Mouse (Mus musculus) Muller cell, postnatal 12 days (primary cell): ENCODE measurements around the gene Cdc42ep3.

Experiments
- DNase-seq: peaks from one replicate; pipeline ENCODE4 v3.0.0-alpha.2; 2015; ENCODE audit errors: inconsistent ontology term

The Cdc42ep3 gene

GRCm38 (mm10) chr17:79354444-79355270 is at the start of gene Cdc42ep3:
Cdc42ep3 (minus strand) TSS chr17:79355091.
- DNase-seq, result peak; percentile 84

GRCm38 (mm10) chr17:79400356-79400755 is 45.5 kb upstream of the Cdc42ep3 start:
- DNase-seq, result no peak

GRCm38 (mm10) chr17:79398416-79398815 is 43.5 kb upstream of the Cdc42ep3 start:
- DNase-seq, result no peak

- no peak for DNase-seq
Observed at GRCm38 (mm10) chr17:79394799-79395198, 39.9 kb upstream of the Cdc42ep3 start.

- DNase-seq, result no peak
Observed at GRCm38 (mm10) chr17:79393886-79394285, 39.0 kb upstream of the Cdc42ep3 start.

GRCm38 (mm10) chr17:79387465-79388066 is 32.7 kb upstream of the Cdc42ep3 start:
- no peak for DNase-seq

- DNase-seq, result no peak
Observed at GRCm38 (mm10) chr17:79381485-79381884, 26.6 kb upstream of the Cdc42ep3 start.

- DNase-seq, result no peak
Observed at GRCm38 (mm10) chr17:79379191-79379590, 24.3 kb upstream of the Cdc42ep3 start.

GRCm38 (mm10) chr17:79376434-79377210 is 21.7 kb upstream of the Cdc42ep3 start:
- DNase-seq, result no peak

- peak; percentile 87 for DNase-seq
Observed at GRCm38 (mm10) chr17:79372973-79373372, 18.1 kb upstream of the Cdc42ep3 start.

GRCm38 (mm10) chr17:79364749-79365450 is 10.0 kb upstream of the Cdc42ep3 start:
- DNase-seq, result no peak

GRCm38 (mm10) chr17:79356071-79356601 is 1.2 kb upstream of the Cdc42ep3 start:
- no peak for DNase-seq

- peak; percentile 60 for DNase-seq
Observed at GRCm38 (mm10) chr17:79355271-79355991, 540 bp upstream of the Cdc42ep3 start.

GRCm38 (mm10) chr17:79354174-79354443 is 782 bp downstream of the Cdc42ep3 start:
- no peak for DNase-seq

GRCm38 (mm10) chr17:79353446-79354173 is 1.3 kb downstream of the Cdc42ep3 start:
- peak; percentile 19 for DNase-seq

GRCm38 (mm10) chr17:79350751-79351191 is 4.1 kb downstream of the Cdc42ep3 start:
- DNase-seq, result no peak

GRCm38 (mm10) chr17:79349371-79349770 is 5.5 kb downstream of the Cdc42ep3 start:
- no peak for DNase-seq

GRCm38 (mm10) chr17:79347920-79348589 is 6.8 kb downstream of the Cdc42ep3 start:
- DNase-seq, result no peak

- DNase-seq, result no peak
Observed at GRCm38 (mm10) chr17:79347291-79347690, 7.6 kb downstream of the Cdc42ep3 start.
